Mouse (Mus musculus) forebrain, embryonic 14.5 days (tissue): ENCODE measurements around the gene Ndufs8. TPM values are rescaled to one million over a fixed set of nuclear protein-coding genes. Genes with fewer than 3 reads are reported as not detected.

Experiments
- ATAC-seq: fragments of 200-750 bp; cut with Nextera tagmentation; 2 replicates; pipeline ENCODE4 v1.8.0; 2017; ENCODE audit warnings: mild to moderate bottlenecking, moderate library complexity
- DNase-seq: peaks from one replicate; pipeline ENCODE4 v3.0.0-alpha.2; 2015; ENCODE audit warnings: low spot score
- H3K27ac ChIP-seq: fragments of 300-500 bp; sonication (generic); 2 replicates; pipeline ENCODE4 v1.5.1; 2014; ENCODE audit warnings: low read depth, mild to moderate bottlenecking, control low read depth, low read length, moderate library complexity
- H3K27me3 ChIP-seq: fragments of 300-500 bp; sonication (generic); replicated peaks from 2 replicates; pipeline ENCODE4 v1.6.1; 2014; ENCODE audit warnings: low read length, control low read depth, mixed read lengths; ENCODE audit not compliant: control insufficient read depth, insufficient read depth
- H3K36me3 ChIP-seq: fragments of 300-500 bp; sonication (generic); 2 replicates; pipeline ENCODE4 v1.6.1; 2014; ENCODE audit warnings: low read length, control low read depth; ENCODE audit not compliant: control insufficient read depth, insufficient read depth
- H3K4me1 ChIP-seq: fragments of 300-500 bp; sonication (generic); 2 replicates; pipeline ENCODE4 v1.6.1; 2014; ENCODE audit warnings: antibody characterized with exemption, low read length, control low read depth; ENCODE audit not compliant: control insufficient read depth, insufficient read depth
- H3K4me2 ChIP-seq: fragments of 300-500 bp; sonication (generic); 2 replicates; pipeline ENCODE4 v1.6.1; 2014; ENCODE audit warnings: mild to moderate bottlenecking, control low read depth, low read length
- H3K4me3 ChIP-seq: fragments of 300-500 bp; sonication (generic); 2 replicates; pipeline ENCODE4 v1.5.1; 2014; ENCODE audit warnings: low read depth, low read length, control low read depth
- H3K9ac ChIP-seq: fragments of 300-500 bp; sonication (generic); 2 replicates; pipeline ENCODE4 v1.6.1; 2014; ENCODE audit warnings: mild to moderate bottlenecking, low read length, control low read depth, moderate library complexity
- H3K9me3 ChIP-seq: fragments of 300-500 bp; sonication (generic); replicated peaks from 2 replicates; pipeline ENCODE4 v1.6.1; 2016; ENCODE audit warnings: low read length, control low read depth, mixed read lengths; ENCODE audit not compliant: control insufficient read depth
- WGBS: fragments of 180-500 bp; shearing (Covaris S2); extraction: QIAGEN DNeasy Blood & Tissue Kit; methylation state at CpG from one replicate; pipeline ENCODE4 v1.1.7; 2014; 5-methylcytosine and 5-hydroxymethylcytosine counted together
- polyA plus RNA-seq: library from polyadenylated mRNA; unstranded; fragments of >200 nt; fragmentation: Nextera tagmentation; extraction: Ambion mirVana; gene quantifications from 2 replicates; pipeline ENCODE4 v1.2.1, GENCODE M21; 2014

Gene Ndufs8
- polyA plus RNA-seq, 1 experiment from 2014 or later = 301 TPM

- Histone ChIP-seq H3K9ac (peak overlapping the region; percentile 10; the same call in 1 of the 2 replicates), H3K27ac (no peak overlapping the region), H3K4me2 (peak overlapping the region; percentile 62), H3K4me1 (peaks cover 6% of the 10 kb centered on the region; the same call in 1 of the 2 replicates), H3K27me3 (0 out of 2 replicates have a peak, but pooled peaks cover 2% of the 10 kb centered on the region), H3K4me3 (peak overlapping the region; percentile 35), H3K9me3 (no peaks in the 10 kb centered on the region), H3K36me3 (no peaks in the 10 kb centered on the region)
- peak; percentile 39 for DNase-seq
- ATAC-seq = no peak
- WGBS = 7% methylated on average over 20 of the region's 22 CpGs
These were observed 23.6 kb upstream of the Ndufs8 start for GRCm38 (mm10) chr19:3935896-3936850.

GRCm38 (mm10) chr19:3935032-3935895, 22.7 kb upstream of the Ndufs8 start, which contains the start of gene Unc93b1:
Unc93b1 (plus strand) TSS chr19:3935186.
- DNase-seq (peak; percentile 36), ATAC-seq (peak; percentile 62; the same call in 1 of the 2 replicates)
- Histone ChIP-seq H3K4me2 (peak within 1 kb of the TSS; percentile 62), H3K36me3 (no peaks in the 10 kb centered on the region), H3K9ac (peak within 1 kb of the TSS; percentile 10; the same call in 1 of the 2 replicates), H3K27ac (no peak within 1 kb of the TSS), H3K4me3 (peak within 1 kb of the TSS; percentile 35), H3K9me3 (no peaks in the 10 kb centered on the region), H3K4me1 (peaks cover 6% of the 10 kb centered on the region; the same call in 1 of the 2 replicates), H3K27me3 (0 out of 2 replicates have a peak, but pooled peaks cover 2% of the 10 kb centered on the region)
- 7% methylated on average over 39 of the region's 42 CpGs for WGBS

- WGBS = 89% methylated on average over 9 of the region's 9 CpGs
- H3K4me3 ChIP-seq = no peak overlapping the region
- 0 out of 2 replicates have a peak, but pooled peaks cover 2% of the 10 kb centered on the region for H3K27me3 ChIP-seq
- peaks cover 9% of the 10 kb centered on the region; the same call in 1 of the 2 replicates for H3K4me1 ChIP-seq
- H3K36me3 ChIP-seq = no peaks in the 10 kb centered on the region
- no peak overlapping the region for H3K27ac ChIP-seq
- H3K4me2 ChIP-seq = no peak overlapping the region
- no peaks in the 10 kb centered on the region for H3K9me3 ChIP-seq
- ATAC-seq (no peak), DNase-seq (no peak)
- no peak overlapping the region for H3K9ac ChIP-seq
These were observed 19.1 kb upstream of the Ndufs8 start for GRCm38 (mm10) chr19:3931716-3932115.

- Histone ChIP-seq H3K9ac (no peak overlapping the region), H3K36me3 (no peaks in the 10 kb centered on the region), H3K9me3 (no peaks in the 10 kb centered on the region), H3K4me3 (no peak overlapping the region), H3K4me1 (peaks cover 4% of the 10 kb centered on the region; the same call in 1 of the 2 replicates), H3K27me3 (no peaks in the 10 kb centered on the region), H3K27ac (peak overlapping the region; percentile 36; the same call in 1 of the 2 replicates), H3K4me2 (no peak overlapping the region)
- peak; percentile 37; the same call in 1 of the 2 replicates for ATAC-seq
- 70% methylated on average over 21 of the region's 21 CpGs for WGBS
- DNase-seq = peak; percentile 30
These were observed 17.9 kb upstream of the Ndufs8 start for GRCm38 (mm10) chr19:3930262-3931057.

GRCm38 (mm10) chr19:3929211-3929941, 16.8 kb upstream of the Ndufs8 start, which contains the start of gene Aldh3b1:
Aldh3b1 (minus strand) TSS chr19:3929808.
- H3K9ac ChIP-seq = no peak within 1 kb of the TSS
- peak; percentile 32; the same call in 1 of the 2 replicates for ATAC-seq
- H3K36me3 ChIP-seq = no peaks in the 10 kb centered on the region
- 52% methylated on average over 12 of the region's 12 CpGs for WGBS
- H3K4me2 ChIP-seq = no peak within 1 kb of the TSS
- H3K27ac ChIP-seq = peak within 1 kb of the TSS; percentile 36; the same call in 1 of the 2 replicates
- H3K4me1 ChIP-seq = peaks cover 4% of the 10 kb centered on the region; the same call in 1 of the 2 replicates
- H3K27me3 ChIP-seq = no peaks in the 10 kb centered on the region
- H3K4me3 ChIP-seq = no peak within 1 kb of the TSS
- DNase-seq = peak; percentile 51
- no peaks in the 10 kb centered on the region for H3K9me3 ChIP-seq

GRCm38 (mm10) chr19:3928779-3929178, 16.2 kb upstream of the Ndufs8 start:
- H3K4me3 ChIP-seq = no peak overlapping the region
- H3K4me1 ChIP-seq = peaks cover 4% of the 10 kb centered on the region; the same call in 1 of the 2 replicates
- no peaks in the 10 kb centered on the region for H3K27me3 ChIP-seq
- WGBS = 76% methylated on average over 4 of the region's 4 CpGs
- H3K27ac ChIP-seq = 0 out of 2 replicates have a peak overlapping the region, but pooled peaks have one; percentile 36
- no peak for ATAC-seq
- H3K36me3 ChIP-seq = no peaks in the 10 kb centered on the region
- no peak for DNase-seq
- H3K9ac ChIP-seq = no peak overlapping the region
- H3K4me2 ChIP-seq = no peak overlapping the region
- H3K9me3 ChIP-seq = no peaks in the 10 kb centered on the region

- Histone ChIP-seq H3K27ac (no peak overlapping the region), H3K27me3 (no peaks in the 10 kb centered on the region), H3K9me3 (no peaks in the 10 kb centered on the region), H3K4me2 (no peak overlapping the region), H3K4me3 (no peak overlapping the region), H3K9ac (no peak overlapping the region), H3K36me3 (no peaks in the 10 kb centered on the region), H3K4me1 (peaks cover 4% of the 10 kb centered on the region; the same call in 1 of the 2 replicates)
- ATAC-seq = no peak
- 83% methylated on average over 4 of the region's 4 CpGs for WGBS
- no peak for DNase-seq
These were observed 15.4 kb upstream of the Ndufs8 start for GRCm38 (mm10) chr19:3927989-3928388.
